Mouse (Mus musculus): Measurements from ENCODE around the gene Gm21981. TPM values are rescaled to one million over a fixed set of nuclear protein-coding genes. Genes with fewer than 3 reads are reported as not detected.

Gene Gm21981
- total RNA-seq, 2 experiments from 2014 or later = 2.4 to 2.7 TPM

- no peak for DNase-seq (ENCODE audit: low spot score in 2 of 2)
These were observed 9.3 kb upstream of the Gm21981 start for GRCm38 (mm10) chr17:47703556-47703955.

- no peak for DNase-seq (ENCODE audit: low spot score in 2 of 2)
These were observed 8.5 kb upstream of the Gm21981 start for GRCm38 (mm10) chr17:47702548-47703345.

- DNase-seq (ENCODE audit: low spot score in 2 of 2) = no peak
These were observed 7.5 kb upstream of the Gm21981 start for GRCm38 (mm10) chr17:47701793-47702192.

- no peak for DNase-seq (ENCODE audit: low spot score in 2 of 2)
These were observed 4.8 kb upstream of the Gm21981 start for GRCm38 (mm10) chr17:47699055-47699454.

- no peak for DNase-seq (ENCODE audit: low spot score in 2 of 2)
These were observed 3.9 kb upstream of the Gm21981 start for GRCm38 (mm10) chr17:47698156-47698555.

GRCm38 (mm10) chr17:47695337-47695710 lies 1.1 kb upstream of the Gm21981 start:
- no peak for DNase-seq (ENCODE audit: low spot score in 2 of 2)

- peak; percentile 97 for DNase-seq (ENCODE audit: low spot score in 2 of 2)
These were observed 465 bp upstream of the Gm21981 start, which contains the start of gene Prickle4 for GRCm38 (mm10) chr17:47694503-47695336. Prickle4 (minus strand) TSS chr17:47694736.

- no peak for DNase-seq (ENCODE audit: low spot score in 2 of 2)
These were observed 399 bp downstream of the Gm21981 start for GRCm38 (mm10) chr17:47693671-47694441.

- DNase-seq (ENCODE audit: low spot score in 2 of 2) = no peak
These were observed 2.6 kb downstream of the Gm21981 start for GRCm38 (mm10) chr17:47691650-47692049.

GRCm38 (mm10) chr17:47689894-47690293 lies 4.4 kb downstream of the Gm21981 start:
- no peak for DNase-seq (ENCODE audit: low spot score in 2 of 2)

- peak; percentile 80 to 82 for DNase-seq (ENCODE audit: low spot score in 2 of 2)
These were observed 5.4 kb downstream of the Gm21981 start, which contains the start of gene Frs3 for GRCm38 (mm10) chr17:47688608-47689575. Frs3 (plus strand) TSS chr17:47689030.

- no peak for DNase-seq (ENCODE audit: low spot score in 2 of 2)
These were observed 6.0 kb downstream of the Gm21981 start, which contains the start of gene Tomm6 for GRCm38 (mm10) chr17:47688344-47688607. Tomm6 (minus strand) TSS chr17:47688386.

- DNase-seq (ENCODE audit: low spot score in 2 of 2) = peak; percentile 91 to 97
These were observed 6.6 kb downstream of the Gm21981 start for GRCm38 (mm10) chr17:47687409-47688343.

- DNase-seq (ENCODE audit: low spot score in 2 of 2) = no peak
These were observed 11.4 kb downstream of the Gm21981 start for GRCm38 (mm10) chr17:47682836-47683235.

- DNase-seq (ENCODE audit: low spot score in 2 of 2) = no peak
These were observed 15.6 kb downstream of the Gm21981 start for GRCm38 (mm10) chr17:47678702-47679101.

- no peak for DNase-seq (ENCODE audit: low spot score in 2 of 2)
These were observed 16.0 kb downstream of the Gm21981 start for GRCm38 (mm10) chr17:47678238-47678637.

- DNase-seq (ENCODE audit: low spot score in 2 of 2) = peak; percentile 75 to 82
These were observed 17.7 kb downstream of the Gm21981 start for GRCm38 (mm10) chr17:47676581-47676980.

- peak in 1 of 2 experiments; percentile 28 for DNase-seq (ENCODE audit: low spot score in 2 of 2)
These were observed 21.7 kb downstream of the Gm21981 start for GRCm38 (mm10) chr17:47672311-47673111.

Measured in layer of hippocampus, postnatal 14 days (tissue).